In the genomic region with DNA sequence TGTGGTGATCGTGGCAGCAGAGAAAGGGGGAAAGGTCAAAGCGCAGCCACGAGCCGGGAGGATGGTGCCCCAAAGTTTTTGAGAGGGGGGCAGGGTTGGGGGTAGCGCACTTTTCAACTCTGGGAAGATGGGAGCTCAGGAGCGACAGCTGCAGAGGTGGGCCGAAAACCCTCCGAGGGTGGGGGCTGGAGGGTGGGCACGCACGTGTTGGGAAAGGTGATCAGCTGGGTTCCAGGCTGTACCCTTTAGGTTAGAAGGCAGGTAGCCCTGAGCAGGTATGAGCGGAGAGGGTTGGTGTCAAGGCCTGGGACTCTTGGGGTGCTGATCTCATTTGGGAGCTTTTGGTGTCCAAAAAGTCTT, we compare ENCODE assay signal across 8 mouse cellular contexts. TPM values are rescaled to one million over a fixed set of nuclear protein-coding genes. Genes with fewer than 3 reads are reported as not detected.
DNase-seq lines count a peak whose midpoint lies in the region; ATAC-seq and TF ChIP-seq lines count a peak whose summit lies in the region.

No protein-coding gene starts in this region.

- H3K36me3 ChIP-seq in lung, embryonic 14.5 days (ENCODE audit: insufficient read depth) = peaks cover 2% of the 10 kb centered on the region; the same call in 1 of the 2 replicates
- H3K36me3 ChIP-seq in forebrain, embryonic 10.5 days (replicated peaks) = peaks cover 4% of the 10 kb centered on the region
- H3K36me3 ChIP-seq in limb, embryonic 10.5 days = peaks cover 4% of the 10 kb centered on the region
- peaks cover 4% of the 10 kb centered on the region for H3K36me3 ChIP-seq in neural tube, embryonic 15.5 days

- peak overlapping the region; percentile 58; the same call in 1 of the 2 replicates for H3K27ac ChIP-seq in lung, embryonic 14.5 days (ENCODE audit: low read depth)
- H3K27ac ChIP-seq in forebrain, embryonic 10.5 days = peak overlapping the region; percentile 93
- peak overlapping the region; percentile 90 for H3K27ac ChIP-seq in limb, embryonic 10.5 days
- H3K27ac ChIP-seq in neural tube, embryonic 15.5 days (replicated peaks) = peak overlapping the region; percentile 76

- peak overlapping the region; percentile 85 for H3K4me2 ChIP-seq in lung, embryonic 14.5 days
- H3K4me2 ChIP-seq in neural tube, embryonic 15.5 days = peak overlapping the region; percentile 85

- H3K9ac ChIP-seq in lung, embryonic 14.5 days = peak overlapping the region; percentile 70
- peak overlapping the region; percentile 71 for H3K9ac ChIP-seq in neural tube, embryonic 15.5 days (replicated peaks)

- TF ChIP-seq CTCF in lung, embryonic 14.5 days (IDR thresholded peaks at IDR 0.05; ENCODE audit: low read depth) = no peak

- no peaks in the 10 kb centered on the region for H3K27me3 ChIP-seq in lung, embryonic 14.5 days (ENCODE audit: insufficient read depth, low read length)
- H3K27me3 ChIP-seq in forebrain, embryonic 10.5 days (ENCODE audit: poor library complexity, severe bottlenecking) = no peaks in the 10 kb centered on the region
- H3K27me3 ChIP-seq in limb, embryonic 10.5 days (ENCODE audit: low read depth, poor library complexity, severe bottlenecking) = no peaks in the 10 kb centered on the region
- no peaks in the 10 kb centered on the region for H3K27me3 ChIP-seq in neural tube, embryonic 15.5 days (replicated peaks)

- ATAC-seq in lung, embryonic 14.5 days (ENCODE audit: insufficient read depth) = peak; percentile 52; the same call in 1 of the 2 replicates
- peak; percentile 67 for ATAC-seq in neural tube, embryonic 15.5 days (ENCODE audit: low FRiP score)

- WGBS in lung, embryonic 14.5 days = 4% methylated on average over 11 of the region's 11 CpGs
- 9% methylated on average over 11 of the region's 11 CpGs for WGBS in forebrain, embryonic 10.5 days
- whole genome bisulfite sequencing in limb, embryonic 10.5 days = 10% methylated on average over 11 of the region's 11 CpGs
- 9% methylated on average over 11 of the region's 11 CpGs for WGBS in neural tube, embryonic 15.5 days

- no peaks in the 10 kb centered on the region for H3K9me3 ChIP-seq in lung, embryonic 14.5 days (ENCODE audit: low read depth, low read length)
- no peaks in the 10 kb centered on the region for H3K9me3 ChIP-seq in forebrain, embryonic 10.5 days
- H3K9me3 ChIP-seq in limb, embryonic 10.5 days (replicated peaks) = no peaks in the 10 kb centered on the region
- H3K9me3 ChIP-seq in neural tube, embryonic 15.5 days (replicated peaks) = no peaks in the 10 kb centered on the region

- H3K4me3 ChIP-seq in lung, embryonic 14.5 days (ENCODE audit: low read depth, low read length) = peak overlapping the region; percentile 57
- peak overlapping the region; percentile 68 for H3K4me3 ChIP-seq in forebrain, embryonic 10.5 days
- H3K4me3 ChIP-seq in limb, embryonic 10.5 days = peak overlapping the region; percentile 68
- peak overlapping the region; percentile 51 for H3K4me3 ChIP-seq in neural tube, embryonic 15.5 days (replicated peaks)

- no peak for DNase-seq in lung, embryonic 14.5 days
- no peak for DNase-seq in lung, postnatal 10 days
- DNase-seq in forebrain, embryonic 10.5 days (ENCODE audit: extremely low spot score, low spot score) = no peak
- DNase-seq in limb, embryonic 10.5 days (ENCODE audit: low spot score) = no peak
- DNase-seq in left cerebral cortex, adult 9 months (ENCODE audit: low spot score in 2 of 2) = no peak
- DNase-seq in adrenal gland, adult 8-10 months = no peak
- no peak for DNase-seq in frontal cortex, postnatal 25 days (ENCODE audit: low spot score in 2 of 2)

- H3K4me1 ChIP-seq in lung, embryonic 14.5 days (ENCODE audit: insufficient read depth) = no peaks in the 10 kb centered on the region
- H3K4me1 ChIP-seq in forebrain, embryonic 10.5 days = peaks cover 20% of the 10 kb centered on the region
- H3K4me1 ChIP-seq in limb, embryonic 10.5 days = peaks cover 16% of the 10 kb centered on the region
- H3K4me1 ChIP-seq in neural tube, embryonic 15.5 days = peaks cover 15% of the 10 kb centered on the region

RNA-seq across cellular contexts. Expression of gene Sirt5, which starts 0.5 kb away (rescaled TPM):
- polyA plus RNA-seq in lung, embryonic 14.5 days (2014; fragmentation: Nextera tagmentation; extraction: Ambion mirVana) = 18.0 and 21.2 TPM in 2 replicates
- polyA plus RNA-seq in forebrain, embryonic 10.5 days (2016; fragmentation: Nextera tagmentation; extraction: Ambion mirVana) = 28.3 and 33.6 TPM in 2 replicates
- 31.9 and 41.0 TPM in 2 replicates for polyA plus RNA-seq in limb, embryonic 10.5 days (2016; fragmentation: Nextera tagmentation; extraction: Ambion mirVana)
- 33.2 and 34.2 TPM in 2 replicates for polyA plus RNA-seq in neural tube, embryonic 15.5 days (2015; fragmentation: Nextera tagmentation; extraction: Ambion mirVana)
- total RNA-seq in adrenal gland, adult 8-10 months (2022) = 10 to 100 TPM; 23.6 to 29.9 (median 28.8) TPM

RNA-seq across cellular contexts. Expression of gene Nol7, which starts 32.4 kb away (rescaled TPM):
- polyA plus RNA-seq in lung, embryonic 14.5 days (2014; fragmentation: Nextera tagmentation; extraction: Ambion mirVana) = 137 and 144 TPM in 2 replicates
- 177 and 181 TPM in 2 replicates for polyA plus RNA-seq in forebrain, embryonic 10.5 days (2016; fragmentation: Nextera tagmentation; extraction: Ambion mirVana)
- 115 and 130 TPM in 2 replicates for polyA plus RNA-seq in limb, embryonic 10.5 days (2016; fragmentation: Nextera tagmentation; extraction: Ambion mirVana)
- polyA plus RNA-seq in neural tube, embryonic 15.5 days (2015; fragmentation: Nextera tagmentation; extraction: Ambion mirVana) = 173 and 187 TPM in 2 replicates
- total RNA-seq in adrenal gland, adult 8-10 months (2022) = 100 to 1,000 TPM in 3 of 4 experiments, 10 to 100 TPM in 1; 85.3 to 121 (median 112) TPM
